In the genomic region with DNA sequence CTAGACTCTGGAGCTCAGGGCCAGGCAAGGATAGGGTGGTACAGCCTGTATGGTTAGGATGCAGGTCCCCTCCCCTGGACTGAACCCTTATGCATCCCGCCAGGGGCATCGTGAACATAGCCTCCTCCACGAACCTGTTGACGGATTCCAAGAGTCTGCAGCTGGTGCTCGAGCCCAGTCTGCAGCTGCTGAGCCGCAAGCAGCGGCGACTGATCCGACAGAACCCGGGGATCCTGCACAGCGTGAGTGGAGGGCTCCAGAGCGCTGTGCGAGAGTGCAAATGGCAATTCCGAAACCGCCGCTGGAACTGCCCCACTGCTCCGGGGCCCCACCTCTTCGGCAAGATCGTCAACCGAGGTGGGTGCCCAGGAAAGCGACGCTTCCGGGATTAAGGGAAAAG, we compare ENCODE assay signal across 10 mouse cellular contexts. TPM values are rescaled to one million over a fixed set of nuclear protein-coding genes. Genes with fewer than 3 reads are reported as not detected.
DNase-seq lines count a peak whose midpoint lies in the region; ATAC-seq and TF ChIP-seq lines count a peak whose summit lies in the region.
"Had no signal": no experiment of that assay in that cellular context is flagged by ENCODE, and none has a peak within 500 bp of the region (broad histone marks: within the 10 kb centered on the region; RNA-seq: fewer than 3 reads in every experiment).

No protein-coding gene starts in this region.

- DNase-seq in forebrain, embryonic 10.5 days (ENCODE audit: extremely low spot score, low spot score): no peak
- DNase-seq in lung, adult 18-20 months: no peak
- DNase-seq in B cell, adult 2 months: no peak
- DNase-seq in cerebellum, adult 9-10 months: no peak
- DNase-seq: adrenal gland, adult 8-10 months had no signal

- no peak for ATAC-seq in forebrain, embryonic 16.5 days
- ATAC-seq in lung, embryonic 15.5 days (ENCODE audit: borderline replicate concordance, extremely low read depth, low FRiP score, low TSS enrichment): no peak
- ATAC-seq in intestine, postnatal 0 days: no peak

- H3K4me3 ChIP-seq in forebrain, embryonic 10.5 days: peak overlapping the region; percentile 15
- no peak overlapping the region for H3K4me3 ChIP-seq in forebrain, embryonic 16.5 days (replicated peaks; ENCODE audit: low read length)
- H3K4me3 ChIP-seq in lung, embryonic 15.5 days: peak overlapping the region; percentile 17
- H3K4me3 ChIP-seq in intestine, postnatal 0 days (ENCODE audit: low read depth, low read length): peak overlapping the region; percentile 34
- peak overlapping the region; percentile 29 for H3K4me3 ChIP-seq in small intestine, adult 2 months (ENCODE audit: low read depth, low read length)
- H3K4me3 ChIP-seq: erythroblast, embryonic 14.5 days had no signal

- under 1% methylated on average over 23 of the region's 23 CpGs for WGBS in forebrain, embryonic 10.5 days
- under 1% methylated on average over 23 of the region's 23 CpGs for WGBS in forebrain, embryonic 16.5 days
- WGBS in lung, embryonic 15.5 days: under 1% methylated on average over 23 of the region's 23 CpGs
- WGBS in intestine, postnatal 0 days: under 1% methylated on average over 23 of the region's 23 CpGs
- WGBS in small intestine, adult 2 months: under 1% methylated on average over 23 of the region's 23 CpGs

- peaks cover 48% of the 10 kb centered on the region for H3K4me1 ChIP-seq in forebrain, embryonic 10.5 days
- 0 out of 2 replicates have a peak, but pooled peaks cover 11% of the 10 kb centered on the region for H3K4me1 ChIP-seq in forebrain, embryonic 16.5 days (replicated peaks; ENCODE audit: control insufficient read depth, insufficient read depth, low read length)
- H3K4me1 ChIP-seq in lung, embryonic 15.5 days: peaks cover 32% of the 10 kb centered on the region
- peaks cover 4% of the 10 kb centered on the region; the same call in 1 of the 2 replicates for H3K4me1 ChIP-seq in intestine, postnatal 0 days (replicated peaks; ENCODE audit: control insufficient read depth, insufficient read depth, low read length)
- H3K4me1 ChIP-seq in small intestine, adult 2 months (ENCODE audit: control insufficient read depth, insufficient read depth, insufficient read length, low read length): peaks cover 18% of the 10 kb centered on the region

- H3K27me3 ChIP-seq in forebrain, embryonic 10.5 days (ENCODE audit: poor library complexity, severe bottlenecking): peaks cover 100% of the 10 kb centered on the region
- H3K27me3 ChIP-seq in forebrain, embryonic 16.5 days (replicated peaks; ENCODE audit: control insufficient read depth, insufficient read depth, low read length): peaks cover 87% of the 10 kb centered on the region
- H3K27me3 ChIP-seq in lung, embryonic 15.5 days: peaks cover 97% of the 10 kb centered on the region
- H3K27me3 ChIP-seq in intestine, postnatal 0 days (replicated peaks; ENCODE audit: control insufficient read depth, insufficient read depth, low read length): peaks cover 85% of the 10 kb centered on the region
- peaks cover 62% of the 10 kb centered on the region for H3K27me3 ChIP-seq in small intestine, adult 2 months (ENCODE audit: control insufficient read depth, insufficient read depth, low read length)

- H3K4me2 ChIP-seq in forebrain, embryonic 16.5 days (ENCODE audit: low read length): no peak overlapping the region
- H3K4me2 ChIP-seq in lung, embryonic 15.5 days: peak overlapping the region; percentile 29
- H3K4me2 ChIP-seq in intestine, postnatal 0 days (replicated peaks; ENCODE audit: low read depth): peak overlapping the region; percentile 58

- TF ChIP-seq POLR2A in small intestine, adult 2 months (IDR thresholded peaks at IDR 0.05; ENCODE audit: low read depth, low read length): no peak

- no peak overlapping the region for H3K27ac ChIP-seq in forebrain, embryonic 10.5 days
- H3K27ac ChIP-seq in forebrain, embryonic 16.5 days (ENCODE audit: low read length): no peak overlapping the region
- H3K27ac ChIP-seq in lung, embryonic 15.5 days: no peak overlapping the region
- H3K27ac ChIP-seq in intestine, postnatal 0 days (ENCODE audit: low read depth, low read length): no peak overlapping the region
- H3K27ac ChIP-seq in small intestine, adult 2 months (ENCODE audit: insufficient read depth, low read depth, low read length): no peak overlapping the region

- no peaks in the 10 kb centered on the region for H3K36me3 ChIP-seq in forebrain, embryonic 10.5 days (replicated peaks)
- no peaks in the 10 kb centered on the region for H3K36me3 ChIP-seq in forebrain, embryonic 16.5 days (ENCODE audit: control insufficient read depth, insufficient read depth)
- no peaks in the 10 kb centered on the region for H3K36me3 ChIP-seq in lung, embryonic 15.5 days
- no peaks in the 10 kb centered on the region for H3K36me3 ChIP-seq in intestine, postnatal 0 days (ENCODE audit: control insufficient read depth, insufficient read depth)
- H3K36me3 ChIP-seq in small intestine, adult 2 months (ENCODE audit: control insufficient read depth, insufficient read depth, low read length): no peaks in the 10 kb centered on the region

- H3K9ac ChIP-seq in forebrain, embryonic 16.5 days (replicated peaks; ENCODE audit: low read depth, low read length): no peak overlapping the region
- H3K9ac ChIP-seq in lung, embryonic 15.5 days: no peak overlapping the region
- H3K9ac ChIP-seq in intestine, postnatal 0 days (ENCODE audit: low read depth, low read length): no peak overlapping the region

- H3K9me3 ChIP-seq in forebrain, embryonic 10.5 days: no peaks in the 10 kb centered on the region; the same call in 1 of the 2 replicates
- H3K9me3 ChIP-seq in forebrain, embryonic 16.5 days (ENCODE audit: control insufficient read depth, low read length): peaks cover 2% of the 10 kb centered on the region; the same call in 1 of the 2 replicates
- 0 out of 2 replicates have a peak, but pooled peaks cover 3% of the 10 kb centered on the region for H3K9me3 ChIP-seq in lung, embryonic 15.5 days
- H3K9me3 ChIP-seq in intestine, postnatal 0 days (ENCODE audit: control insufficient read depth): no peaks in the 10 kb centered on the region

- no peak for TF ChIP-seq CTCF in intestine, postnatal 0 days (IDR thresholded peaks at IDR 0.05; ENCODE audit: low read depth)
- no peak for TF ChIP-seq CTCF in small intestine, adult 2 months (IDR thresholded peaks at IDR 0.05; ENCODE audit: extremely low read depth, insufficient read length, insufficient replicate concordance, low read depth, low read length)

RNA-seq across cellular contexts. Expression of gene Wnt1, which starts 1.1 kb away (rescaled TPM):
- polyA plus RNA-seq in forebrain, embryonic 10.5 days (2016; fragmentation: Nextera tagmentation; extraction: Ambion mirVana): 0.49 and 1.3 TPM in 2 replicates
- 0.10 and 0.42 TPM in 2 replicates for polyA plus RNA-seq in forebrain, embryonic 16.5 days (2015; fragmentation: Nextera tagmentation; extraction: Ambion mirVana)
- polyA plus RNA-seq in lung, embryonic 15.5 days (2015; fragmentation: Nextera tagmentation; extraction: Ambion mirVana): not detected in 2 replicates
- not detected in 2 replicates for polyA plus RNA-seq in intestine, postnatal 0 days (2015; fragmentation: Nextera tagmentation; extraction: Ambion mirVana)
- 0.06 TPM in 1 of 2 replicates, not detected in the other for polyA plus RNA-seq in small intestine, adult 2 months (2012; rRNA removed)
- polyA plus RNA-seq: erythroblast, embryonic 14.5 days had no signal

RNA-seq across cellular contexts. Expression of gene Wnt10b, which starts 12.8 kb away (rescaled TPM):
- polyA plus RNA-seq in forebrain, embryonic 10.5 days (2016; fragmentation: Nextera tagmentation; extraction: Ambion mirVana): 0.12 and 0.33 TPM in 2 replicates
- polyA plus RNA-seq in forebrain, embryonic 16.5 days (2015; fragmentation: Nextera tagmentation; extraction: Ambion mirVana): not detected in 2 replicates
- 0.10 TPM in 1 of 2 replicates, not detected in the other for polyA plus RNA-seq in lung, embryonic 15.5 days (2015; fragmentation: Nextera tagmentation; extraction: Ambion mirVana)
- 0.08 TPM in 1 of 2 replicates, not detected in the other for polyA plus RNA-seq in intestine, postnatal 0 days (2015; fragmentation: Nextera tagmentation; extraction: Ambion mirVana)
- 0.17 and 0.18 TPM in 2 replicates for polyA plus RNA-seq in small intestine, adult 2 months (2012; rRNA removed)
- polyA plus RNA-seq: erythroblast, embryonic 14.5 days had no signal

RNA-seq across cellular contexts. Expression of gene Ddn, which starts 18.5 kb away (rescaled TPM):
- polyA plus RNA-seq in forebrain, embryonic 10.5 days (2016; fragmentation: Nextera tagmentation; extraction: Ambion mirVana): 0.10 TPM in 1 of 2 replicates, not detected in the other
- polyA plus RNA-seq in forebrain, embryonic 16.5 days (2015; fragmentation: Nextera tagmentation; extraction: Ambion mirVana): 0.46 and 0.58 TPM in 2 replicates
- 0.04 TPM in 1 of 2 replicates, not detected in the other for polyA plus RNA-seq in lung, embryonic 15.5 days (2015; fragmentation: Nextera tagmentation; extraction: Ambion mirVana)
- 0.07 TPM in 1 of 2 replicates, not detected in the other for polyA plus RNA-seq in intestine, postnatal 0 days (2015; fragmentation: Nextera tagmentation; extraction: Ambion mirVana)
- polyA plus RNA-seq in small intestine, adult 2 months (2012; rRNA removed): not detected in 2 replicates

RNA-seq across cellular contexts. Expression of gene Arf3, which starts 27.7 kb away (rescaled TPM):
- 42.1 and 42.5 TPM in 2 replicates for polyA plus RNA-seq in forebrain, embryonic 10.5 days (2016; fragmentation: Nextera tagmentation; extraction: Ambion mirVana)
- 82.6 and 99.9 TPM in 2 replicates for polyA plus RNA-seq in forebrain, embryonic 16.5 days (2015; fragmentation: Nextera tagmentation; extraction: Ambion mirVana)
- 45.7 and 45.8 TPM in 2 replicates for polyA plus RNA-seq in lung, embryonic 15.5 days (2015; fragmentation: Nextera tagmentation; extraction: Ambion mirVana)
- 31.8 and 35.3 TPM in 2 replicates for polyA plus RNA-seq in intestine, postnatal 0 days (2015; fragmentation: Nextera tagmentation; extraction: Ambion mirVana)
- 43.3 and 104 TPM in 2 replicates for polyA plus RNA-seq in small intestine, adult 2 months (2012; rRNA removed)

RNA-seq across cellular contexts. Expression of gene Prkag1, which starts 40.6 kb away (rescaled TPM):
- 90.4 and 93.5 TPM in 2 replicates for polyA plus RNA-seq in forebrain, embryonic 10.5 days (2016; fragmentation: Nextera tagmentation; extraction: Ambion mirVana)
- 79.5 and 89.2 TPM in 2 replicates for polyA plus RNA-seq in forebrain, embryonic 16.5 days (2015; fragmentation: Nextera tagmentation; extraction: Ambion mirVana)
- polyA plus RNA-seq in lung, embryonic 15.5 days (2015; fragmentation: Nextera tagmentation; extraction: Ambion mirVana): 105 and 113 TPM in 2 replicates
- 67.0 and 67.3 TPM in 2 replicates for polyA plus RNA-seq in intestine, postnatal 0 days (2015; fragmentation: Nextera tagmentation; extraction: Ambion mirVana)
- polyA plus RNA-seq in small intestine, adult 2 months (2012; rRNA removed): 34.0 and 65.7 TPM in 2 replicates
